Mouse (Mus musculus) liver, adult (tissue): Measurements from ENCODE around the gene Scand1.

Experiments
- GATA4 ChIP-seq: IDR thresholded peaks from 2 replicates; pipeline ENCODE4 v1.6.1; 2014; ENCODE audit warnings: mild to moderate bottlenecking, low read length; ENCODE audit not compliant: insufficient replicate concordance

Scand1 gene

DNA sequence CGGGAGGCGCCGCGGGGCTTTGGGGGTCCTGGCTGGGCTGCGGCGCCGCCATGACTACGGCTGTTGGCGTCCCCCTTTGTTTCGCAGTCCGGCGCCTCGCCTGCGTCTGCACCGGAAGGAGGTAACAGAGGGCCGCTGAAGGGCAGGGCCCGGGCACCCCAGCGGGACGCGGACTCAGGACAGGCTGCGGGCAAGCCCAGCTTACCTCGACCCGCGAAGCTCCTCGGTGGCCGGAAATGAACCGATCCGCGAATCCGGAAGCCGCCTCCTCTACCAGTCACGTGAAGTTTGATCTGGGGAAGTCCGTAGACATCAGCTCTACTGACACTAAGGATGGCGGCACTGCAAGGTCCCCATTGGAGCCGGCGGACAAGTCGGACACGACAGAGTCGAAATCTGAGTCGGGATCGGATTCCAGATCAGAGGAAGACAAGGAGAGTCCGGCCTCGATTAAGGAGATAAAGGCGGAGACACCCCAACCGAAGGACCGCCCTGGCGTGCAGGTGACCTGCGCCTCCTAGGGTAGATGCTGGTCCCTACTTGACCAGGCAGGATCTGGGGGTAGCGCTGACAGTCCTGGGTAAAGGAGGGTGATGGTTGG, at the start of gene Scand1, which contains the start of gene Cnbd2:
Scand1 (minus strand) TSS at position 408 of the 601 bp plus-strand sequence.
Cnbd2 (plus strand) TSS at position 3 of the 601 bp plus-strand sequence.
- peak; percentile 28; the same call in 1 of the 2 replicates for TF ChIP-seq GATA4

DNA sequence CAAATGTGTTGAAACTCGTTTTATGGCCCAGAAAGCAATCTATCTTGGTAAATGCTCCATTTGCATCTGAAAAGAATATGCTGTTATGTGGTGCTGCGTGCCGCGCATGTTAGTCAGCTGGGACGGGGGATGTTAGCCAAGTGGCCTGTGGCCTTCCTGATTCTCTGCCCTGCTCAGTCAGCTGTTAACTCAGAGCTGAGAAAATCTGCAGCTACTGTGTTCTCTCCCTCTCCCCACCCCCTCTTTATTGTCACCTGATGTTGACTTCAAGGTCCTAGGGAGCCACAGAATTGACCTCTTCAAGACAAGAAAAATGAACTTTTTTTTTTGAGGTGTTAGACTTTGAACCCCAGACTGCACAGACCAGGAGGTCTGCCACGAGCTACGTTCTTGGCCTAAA, 43.5 kb upstream of the Scand1 start:
- no peak for TF ChIP-seq GATA4

DNA sequence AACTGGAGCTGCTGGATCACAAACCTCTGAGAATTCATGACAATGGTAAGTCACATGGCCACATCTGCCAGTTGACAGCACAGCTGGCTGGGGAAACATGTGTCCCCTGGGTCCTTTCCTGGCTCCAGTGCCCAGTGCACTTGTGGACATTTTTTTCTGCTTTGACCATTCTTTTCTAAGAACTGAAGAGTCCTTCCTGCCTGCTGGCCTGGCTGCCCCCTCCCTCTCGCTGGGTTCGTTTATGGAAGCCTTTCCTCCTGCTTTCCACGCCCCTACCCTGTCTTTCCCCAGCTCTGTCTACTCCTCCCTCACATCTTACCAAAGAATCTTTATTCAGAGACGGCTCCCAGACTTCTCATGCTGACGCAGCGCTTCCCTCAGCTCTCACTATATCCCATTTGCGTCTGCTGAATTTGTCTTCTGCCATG, 40.8 kb upstream of the Scand1 start:
- TF ChIP-seq GATA4, result no peak

DNA sequence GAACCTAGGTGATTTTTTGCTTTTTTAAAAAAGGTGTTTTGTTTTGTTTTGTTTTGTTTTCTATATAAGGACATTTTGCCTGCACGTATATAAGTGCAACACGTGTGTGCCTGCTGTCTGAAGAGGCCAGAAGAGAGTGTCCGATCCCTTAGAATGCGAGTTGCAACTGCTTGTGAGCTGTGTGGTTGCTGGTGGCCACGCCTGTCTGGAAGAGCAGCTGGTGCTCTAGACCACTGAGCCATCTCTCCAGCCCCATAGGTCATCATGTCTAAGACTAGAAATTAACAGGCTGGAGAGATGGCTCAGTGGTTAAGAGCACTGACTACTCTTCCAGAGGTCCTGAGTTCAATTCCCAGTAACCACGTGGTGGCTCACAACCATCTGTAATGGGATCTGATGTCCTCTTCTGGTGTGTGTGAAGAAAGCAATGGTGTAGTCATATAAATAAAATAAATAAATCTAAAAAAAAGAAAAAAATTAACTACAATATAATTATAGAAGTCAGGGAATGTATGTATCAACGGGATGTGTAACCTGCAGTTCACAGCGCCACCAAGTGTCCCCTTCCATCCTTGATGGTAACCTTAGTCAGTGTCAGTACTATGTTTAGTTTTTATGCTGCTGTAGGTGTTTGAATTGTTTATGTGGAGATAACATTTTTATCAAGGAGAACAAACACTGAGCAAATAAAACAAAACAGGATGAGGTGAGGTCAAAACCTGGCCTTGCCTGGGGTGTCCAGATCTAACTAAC, 40.1 kb upstream of the Scand1 start:
- no peak for TF ChIP-seq GATA4

DNA sequence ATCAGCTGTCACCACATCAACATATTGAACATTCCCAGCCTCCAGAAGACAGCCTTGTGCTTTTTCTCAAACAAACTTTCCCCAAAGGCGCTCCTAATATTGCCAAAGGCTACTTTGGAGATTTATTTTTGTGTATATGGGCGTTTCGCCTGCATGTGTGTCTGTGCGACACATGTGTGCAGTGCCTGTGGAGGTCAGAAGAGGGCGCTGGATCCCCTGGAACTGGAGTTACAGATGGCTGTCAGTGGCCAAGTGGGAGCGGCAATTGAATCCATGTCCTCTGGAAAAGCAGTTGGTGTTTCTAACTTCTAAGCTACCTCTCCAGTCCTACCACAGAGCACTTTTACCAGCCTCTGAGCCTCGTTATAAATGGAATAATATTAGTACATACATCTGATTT, 38.7 kb upstream of the Scand1 start:
- TF ChIP-seq GATA4, result no peak

DNA sequence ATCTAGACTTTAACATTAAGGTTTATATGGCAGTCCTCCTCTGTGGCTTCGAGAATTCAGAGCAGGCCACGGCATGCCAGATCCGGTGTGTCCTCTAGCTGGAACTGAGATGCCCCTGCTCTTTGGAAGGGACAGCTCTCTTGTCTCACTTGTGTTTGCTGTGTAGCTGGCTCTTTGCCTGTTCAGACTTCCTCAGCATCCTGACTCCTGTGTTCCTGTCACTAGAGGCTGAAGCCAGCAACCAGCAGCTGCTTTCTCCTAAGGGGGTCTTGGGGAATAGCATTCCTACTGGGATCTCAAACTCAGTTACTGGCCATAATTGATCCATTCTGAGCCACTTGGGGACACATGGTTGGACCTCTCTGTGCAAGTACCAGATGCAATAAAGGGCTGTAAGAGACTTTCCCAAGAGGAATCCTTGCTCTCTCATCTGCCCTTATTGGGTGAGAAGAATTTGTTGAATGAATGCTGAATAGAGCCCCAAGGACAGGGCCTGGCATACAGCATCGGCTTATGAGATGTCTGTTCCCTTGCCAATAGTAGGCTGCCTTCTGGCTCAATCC, 36.9 kb upstream of the Scand1 start:
- no peak for TF ChIP-seq GATA4

DNA sequence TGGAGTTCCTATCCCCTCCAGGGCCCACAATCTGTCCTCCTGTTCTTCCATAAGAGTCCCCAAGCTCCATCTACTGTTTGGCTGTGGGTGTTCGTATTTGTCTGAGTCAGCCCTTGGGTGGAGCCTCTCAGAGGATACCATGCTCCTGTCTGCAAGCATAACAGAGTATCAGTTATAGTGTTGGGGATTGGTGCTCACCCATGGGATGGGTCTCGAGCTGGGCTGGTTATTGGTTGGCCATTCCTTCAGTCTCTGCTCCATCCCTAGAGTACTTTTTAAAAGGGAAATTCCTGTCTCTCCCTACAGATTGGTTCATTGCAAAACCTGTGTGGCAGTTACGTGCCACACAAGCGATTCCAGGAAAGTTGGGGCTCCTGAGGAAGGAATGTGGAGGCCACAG, 36.3 kb upstream of the Scand1 start:
- no peak for TF ChIP-seq GATA4

DNA sequence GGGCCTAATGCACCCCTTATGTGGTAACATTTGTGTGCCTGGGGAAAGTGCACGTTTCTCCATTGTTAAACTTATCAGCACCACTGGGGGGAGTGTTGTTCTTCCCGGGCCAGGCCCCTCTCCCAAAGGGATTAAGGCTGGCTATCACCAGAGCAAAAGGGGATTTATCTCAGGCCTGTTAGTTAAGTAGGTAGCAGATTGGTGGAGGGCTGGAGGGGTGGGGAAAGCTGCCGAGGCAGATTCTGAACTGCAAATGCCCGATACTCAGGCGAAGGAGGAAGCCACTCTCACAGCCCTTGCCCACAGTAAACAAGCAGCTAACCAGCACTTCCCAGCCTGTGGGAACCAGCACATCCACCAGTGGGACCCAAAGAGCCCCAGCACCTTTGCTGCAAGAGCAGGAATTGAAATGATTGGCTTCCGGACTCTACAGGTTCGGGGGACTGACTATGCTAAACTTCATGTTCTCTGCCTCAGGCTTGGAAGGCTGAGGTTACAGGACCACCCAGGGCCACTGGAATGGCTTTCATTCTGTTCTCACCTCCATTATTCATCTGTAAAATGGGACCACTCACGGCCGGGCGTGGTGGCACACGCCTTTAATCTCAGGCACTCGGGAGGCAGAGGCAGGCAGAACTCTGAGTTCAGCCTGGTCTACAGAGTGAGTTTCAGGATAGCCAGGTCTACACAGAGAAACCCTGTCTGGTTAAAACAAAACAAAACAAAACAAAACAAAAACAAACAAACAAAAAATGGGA, 32.5 kb upstream of the Scand1 start:
- TF ChIP-seq GATA4, result no peak

DNA sequence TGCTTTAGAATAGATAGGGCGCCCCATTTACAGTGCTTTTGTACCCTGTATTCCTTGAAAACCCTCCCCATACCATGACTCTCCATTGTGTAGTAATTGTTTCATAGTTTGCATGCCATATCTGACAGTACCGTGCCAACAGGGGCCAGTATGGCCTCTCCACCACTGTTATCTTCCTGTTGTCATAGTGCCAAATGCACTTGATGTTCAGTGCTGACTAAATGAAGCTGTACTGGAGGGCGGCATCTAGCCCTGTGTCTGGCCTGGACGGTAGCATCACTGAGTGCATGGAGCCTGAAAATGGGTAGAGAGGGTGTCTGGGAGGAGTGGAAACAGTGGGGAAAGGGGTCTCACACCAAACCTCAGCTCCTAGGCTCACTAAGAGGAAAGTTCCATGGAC, 27.6 kb upstream of the Scand1 start:
- TF ChIP-seq GATA4, result no peak

DNA sequence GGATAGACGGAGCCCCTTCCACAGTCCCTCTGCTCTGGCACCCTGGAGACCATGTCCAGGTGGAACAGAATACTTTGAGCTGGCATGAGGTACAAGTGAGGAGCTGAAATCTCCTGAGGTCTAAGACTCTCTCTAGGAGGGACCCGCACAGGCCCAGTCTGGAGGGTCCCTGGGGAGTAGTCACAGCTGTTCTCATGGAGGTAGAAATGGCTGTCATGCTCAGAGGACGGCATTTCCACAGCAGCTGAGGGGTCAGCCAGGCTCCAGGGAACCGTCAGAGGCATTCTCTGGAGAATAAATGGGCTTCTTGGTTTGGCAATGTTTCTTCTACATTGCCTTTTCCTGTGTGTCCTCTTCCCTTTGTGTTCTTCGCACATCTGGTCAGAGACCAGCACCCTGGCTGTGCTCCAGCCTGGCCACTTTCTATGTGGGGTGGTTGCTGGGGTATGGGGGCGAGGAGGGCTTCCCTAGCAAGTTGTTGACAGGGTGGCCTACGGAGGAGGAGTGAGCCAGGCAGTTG, 19.0 kb upstream of the Scand1 start:
- TF ChIP-seq GATA4, result no peak

DNA sequence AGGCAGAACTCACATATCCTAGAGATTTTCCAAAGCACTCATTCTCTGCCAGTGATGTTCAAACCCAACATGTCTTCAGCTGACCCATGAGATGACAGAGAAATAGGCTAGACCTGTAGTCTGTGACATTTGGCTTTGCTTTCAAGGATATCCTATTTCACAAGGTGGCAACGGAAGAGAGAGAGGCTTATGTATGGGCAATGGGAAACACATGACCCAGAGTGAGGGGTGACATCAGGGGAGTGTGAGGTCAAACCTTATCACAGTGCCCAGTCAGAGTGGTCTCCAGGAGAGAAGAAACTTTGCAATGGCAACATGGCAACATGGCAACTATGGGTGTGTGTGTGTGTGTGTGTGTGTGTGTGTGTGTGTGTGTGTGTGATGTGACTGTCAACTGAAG, 18.2 kb upstream of the Scand1 start:
- TF ChIP-seq GATA4, result no peak

DNA sequence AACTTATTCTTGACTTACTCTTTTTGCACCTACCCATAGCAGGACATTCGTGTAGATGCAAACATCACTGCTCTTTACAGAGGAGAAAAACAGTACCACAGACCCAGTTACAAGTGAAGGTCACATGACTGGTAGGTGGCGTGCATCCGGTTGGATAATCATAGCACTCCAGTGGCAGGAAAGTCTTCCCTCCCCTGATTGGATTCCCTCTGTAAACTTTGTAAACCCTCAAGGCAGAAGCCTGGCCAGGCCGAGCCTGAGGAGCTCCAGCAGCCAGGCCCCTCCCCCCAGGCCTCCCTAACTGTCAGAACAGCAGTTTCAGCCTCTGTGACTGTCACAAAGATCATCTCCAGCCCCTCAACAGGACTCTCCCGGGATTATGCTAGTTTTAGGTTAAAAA, 12.2 kb upstream of the Scand1 start:
- no peak; the same call in 1 of the 2 replicates for TF ChIP-seq GATA4

DNA sequence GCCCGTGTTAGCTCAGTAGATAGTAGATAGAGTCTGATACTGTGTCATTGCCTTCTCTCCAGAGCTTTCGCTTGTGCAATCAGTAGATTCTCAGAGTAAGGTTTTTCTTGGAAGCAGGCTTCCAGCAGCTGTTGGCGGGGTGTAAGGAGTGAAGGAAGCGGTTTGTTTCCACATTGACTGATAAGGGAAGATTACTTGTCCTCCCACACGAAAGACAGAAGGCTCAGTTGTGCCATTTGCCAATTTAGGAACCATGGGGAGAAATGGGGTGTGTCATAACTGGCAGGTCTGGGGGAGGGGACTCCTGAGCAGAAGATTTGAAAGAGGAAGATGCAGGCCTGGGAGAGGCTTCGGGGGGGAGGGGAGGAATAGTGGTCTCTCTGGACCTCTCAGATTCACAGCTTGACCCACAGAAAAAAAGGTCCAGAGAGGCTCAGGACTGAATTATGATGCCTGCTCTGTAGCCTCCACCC, 11.6 kb upstream of the Scand1 start:
- peak; percentile 80; the same call in 1 of the 2 replicates for TF ChIP-seq GATA4

DNA sequence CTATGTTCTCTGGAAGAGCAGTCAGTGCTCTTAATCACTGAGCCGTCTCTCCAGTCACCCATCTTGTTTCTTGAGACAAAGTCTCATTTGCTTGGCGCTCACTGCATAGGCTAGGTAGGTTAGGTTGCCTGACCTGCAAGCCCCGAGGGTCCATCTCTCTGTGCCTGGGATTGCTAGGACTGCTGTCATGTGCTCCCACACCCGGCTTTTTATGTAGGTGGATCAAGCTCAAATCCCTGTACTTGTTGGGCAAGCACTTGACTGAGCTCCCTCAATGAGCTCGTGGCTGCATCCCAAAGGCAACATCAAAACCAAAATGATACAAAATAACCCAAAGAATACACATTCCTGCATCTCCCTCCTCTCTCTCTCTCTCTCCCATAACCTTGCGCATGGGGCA, 9.0 kb upstream of the Scand1 start:
- no peak for TF ChIP-seq GATA4

DNA sequence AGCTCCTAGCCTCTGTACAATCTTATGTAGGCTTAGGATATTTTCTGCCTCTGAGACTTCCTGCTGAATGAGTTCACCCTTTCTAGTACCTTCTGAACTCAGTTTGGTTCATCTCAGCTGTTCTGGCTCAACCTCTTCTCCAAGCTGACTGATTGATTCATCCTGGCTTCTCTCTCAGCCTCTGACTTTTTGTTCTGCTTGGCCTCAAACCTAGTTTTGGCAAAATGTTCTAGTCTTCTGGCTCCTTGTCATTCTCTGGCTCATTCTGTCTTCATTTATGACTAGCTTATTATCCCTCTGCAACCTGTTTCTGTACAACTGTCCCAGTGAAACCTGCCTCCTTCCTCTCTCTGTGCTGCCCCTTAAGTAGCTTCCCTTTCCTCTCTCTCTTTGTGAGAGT, 6.0 kb upstream of the Scand1 start:
- TF ChIP-seq GATA4, result no peak
